8 mouse cellular contexts compared by ENCODE assay signal in genomic region chr4:144890690-144891120, GRCm38 (mm10). TPM values are rescaled to one million over a fixed set of nuclear protein-coding genes. Genes with fewer than 3 reads are reported as not detected.
DNase-seq lines count a peak whose midpoint lies in the region; ATAC-seq lines count a peak whose summit lies in the region.

No protein-coding gene starts in this region.

- H3K9me3 ChIP-seq in midbrain, embryonic 10.5 days (replicated peaks): no peaks in the 10 kb centered on the region
- H3K9me3 ChIP-seq in midbrain, embryonic 13.5 days: no peaks in the 10 kb centered on the region
- H3K9me3 ChIP-seq in forebrain, embryonic 16.5 days (ENCODE audit: control insufficient read depth, low read length): no peaks in the 10 kb centered on the region
- no peaks in the 10 kb centered on the region for H3K9me3 ChIP-seq in limb, embryonic 12.5 days
- H3K9me3 ChIP-seq in midbrain, embryonic 16.5 days (replicated peaks; ENCODE audit: control insufficient read depth, low read length, poor library complexity, severe bottlenecking): no peaks in the 10 kb centered on the region
- H3K9me3 ChIP-seq in stomach, embryonic 15.5 days: no peaks in the 10 kb centered on the region

- no peak overlapping the region for H3K27ac ChIP-seq in midbrain, embryonic 10.5 days (replicated peaks)
- H3K27ac ChIP-seq in midbrain, embryonic 13.5 days: no peak overlapping the region
- H3K27ac ChIP-seq in forebrain, embryonic 16.5 days (ENCODE audit: low read length): no peak overlapping the region
- peak overlapping the region; percentile 87 for H3K27ac ChIP-seq in limb, embryonic 12.5 days
- H3K27ac ChIP-seq in midbrain, embryonic 16.5 days (ENCODE audit: low read length): no peak overlapping the region
- peak overlapping the region; percentile 96 for H3K27ac ChIP-seq in stomach, embryonic 15.5 days

- 12% methylated on average over 7 of the region's 7 CpGs for WGBS in midbrain, embryonic 10.5 days
- WGBS in midbrain, embryonic 13.5 days: 12% methylated on average over 7 of the region's 7 CpGs
- WGBS in forebrain, embryonic 16.5 days: 11% methylated on average over 7 of the region's 7 CpGs
- 11% methylated on average over 7 of the region's 7 CpGs for WGBS in limb, embryonic 12.5 days
- 8% methylated on average over 7 of the region's 7 CpGs for WGBS in midbrain, embryonic 16.5 days
- WGBS in stomach, embryonic 15.5 days: 10% methylated on average over 7 of the region's 7 CpGs

- no peaks in the 10 kb centered on the region for H3K36me3 ChIP-seq in midbrain, embryonic 10.5 days
- H3K36me3 ChIP-seq in midbrain, embryonic 13.5 days: no peaks in the 10 kb centered on the region
- no peaks in the 10 kb centered on the region for H3K36me3 ChIP-seq in forebrain, embryonic 16.5 days (ENCODE audit: control insufficient read depth, insufficient read depth)
- no peaks in the 10 kb centered on the region for H3K36me3 ChIP-seq in limb, embryonic 12.5 days
- no peaks in the 10 kb centered on the region for H3K36me3 ChIP-seq in midbrain, embryonic 16.5 days (ENCODE audit: control insufficient read depth, insufficient read depth, low read length)
- H3K36me3 ChIP-seq in stomach, embryonic 15.5 days: no peaks in the 10 kb centered on the region

- no peak overlapping the region for H3K9ac ChIP-seq in midbrain, embryonic 13.5 days (replicated peaks)
- no peak overlapping the region for H3K9ac ChIP-seq in forebrain, embryonic 16.5 days (replicated peaks; ENCODE audit: low read depth, low read length)
- H3K9ac ChIP-seq in limb, embryonic 12.5 days (replicated peaks): no peak overlapping the region
- no peak overlapping the region for H3K9ac ChIP-seq in midbrain, embryonic 16.5 days (ENCODE audit: low read depth, low read length)
- no peak overlapping the region for H3K9ac ChIP-seq in stomach, embryonic 15.5 days

- peak; percentile 67 for DNase-seq in midbrain, embryonic 10.5 days (ENCODE audit: low spot score)
- DNase-seq in cerebellum, adult 11 months: peak; percentile 29

- H3K27me3 ChIP-seq in midbrain, embryonic 10.5 days (ENCODE audit: low read depth, poor library complexity, severe bottlenecking): peaks cover 42% of the 10 kb centered on the region
- peaks cover 44% of the 10 kb centered on the region for H3K27me3 ChIP-seq in midbrain, embryonic 13.5 days
- peaks cover 18% of the 10 kb centered on the region for H3K27me3 ChIP-seq in forebrain, embryonic 16.5 days (replicated peaks; ENCODE audit: control insufficient read depth, insufficient read depth, low read length)
- no peaks in the 10 kb centered on the region for H3K27me3 ChIP-seq in limb, embryonic 12.5 days
- H3K27me3 ChIP-seq in midbrain, embryonic 16.5 days (ENCODE audit: control insufficient read depth, insufficient read depth, low read depth, low read length): peaks cover 16% of the 10 kb centered on the region
- no peaks in the 10 kb centered on the region for H3K27me3 ChIP-seq in stomach, embryonic 15.5 days (replicated peaks)

- no peak; the same call in 1 of the 2 replicates for ATAC-seq in midbrain, embryonic 13.5 days
- peak; percentile 35 for ATAC-seq in forebrain, embryonic 16.5 days
- peak; percentile 46 for ATAC-seq in inflammation-experienced regulatory T-cells, adult 6 months
- peak; percentile 10; the same call in 1 of the 2 replicates for ATAC-seq in limb, embryonic 12.5 days (ENCODE audit: insufficient number of reproducible peaks, insufficient read depth, low FRiP score, low TSS enrichment, low read depth)
- ATAC-seq in midbrain, embryonic 16.5 days: peak; percentile 21
- no peak for ATAC-seq in stomach, embryonic 15.5 days (ENCODE audit: insufficient read depth, low FRiP score, low read depth)

- peaks cover 41% of the 10 kb centered on the region for H3K4me1 ChIP-seq in midbrain, embryonic 10.5 days
- peaks cover 30% of the 10 kb centered on the region for H3K4me1 ChIP-seq in midbrain, embryonic 13.5 days (replicated peaks)
- peaks cover 30% of the 10 kb centered on the region for H3K4me1 ChIP-seq in forebrain, embryonic 16.5 days (replicated peaks; ENCODE audit: control insufficient read depth, insufficient read depth, low read length)
- H3K4me1 ChIP-seq in limb, embryonic 12.5 days (replicated peaks): peaks cover 66% of the 10 kb centered on the region
- H3K4me1 ChIP-seq in midbrain, embryonic 16.5 days (ENCODE audit: control insufficient read depth, insufficient read depth, low read length): peaks cover 18% of the 10 kb centered on the region
- peaks cover 10% of the 10 kb centered on the region for H3K4me1 ChIP-seq in stomach, embryonic 15.5 days

- no peak overlapping the region for H3K4me3 ChIP-seq in midbrain, embryonic 10.5 days
- no peak overlapping the region for H3K4me3 ChIP-seq in midbrain, embryonic 13.5 days (replicated peaks)
- no peak overlapping the region for H3K4me3 ChIP-seq in forebrain, embryonic 16.5 days (replicated peaks; ENCODE audit: low read length)
- H3K4me3 ChIP-seq in limb, embryonic 12.5 days (replicated peaks): no peak overlapping the region
- H3K4me3 ChIP-seq in midbrain, embryonic 16.5 days (ENCODE audit: low read depth, low read length): no peak overlapping the region
- H3K4me3 ChIP-seq in stomach, embryonic 15.5 days (replicated peaks): no peak overlapping the region

- no peak overlapping the region for H3K4me2 ChIP-seq in midbrain, embryonic 13.5 days (replicated peaks)
- no peak overlapping the region for H3K4me2 ChIP-seq in forebrain, embryonic 16.5 days (ENCODE audit: low read length)
- H3K4me2 ChIP-seq in limb, embryonic 12.5 days: no peak overlapping the region; the same call in 1 of the 2 replicates
- H3K4me2 ChIP-seq in midbrain, embryonic 16.5 days (ENCODE audit: low read length): no peak overlapping the region
- H3K4me2 ChIP-seq in stomach, embryonic 15.5 days: peak overlapping the region; percentile 83

RNA-seq across cellular contexts. Expression of gene Dhrs3, which starts 1.9 kb away (rescaled TPM):
- 7.0 and 8.6 TPM in 2 replicates for polyA plus RNA-seq in midbrain, embryonic 10.5 days (2016; fragmentation: Nextera tagmentation; extraction: Ambion mirVana)
- polyA plus RNA-seq in midbrain, embryonic 13.5 days (2015; fragmentation: Nextera tagmentation; extraction: Ambion mirVana): 21.3 and 23.9 TPM in 2 replicates
- polyA plus RNA-seq in forebrain, embryonic 16.5 days (2015; fragmentation: Nextera tagmentation; extraction: Ambion mirVana): 16.3 and 28.1 TPM in 2 replicates
- 100 to 1,000 TPM in 1 of 3 experiments, 10 to 100 TPM in 2; 24.6 to 111 (median 80.4) TPM for polyA plus RNA-seq in inflammation-experienced regulatory T-cells, adult 6 months (2017; shearing (Covaris generic))
- 58.9 and 62.7 TPM in 2 replicates for polyA plus RNA-seq in limb, embryonic 12.5 days (2016; fragmentation: Nextera tagmentation; extraction: Ambion mirVana)
- polyA plus RNA-seq in midbrain, embryonic 16.5 days (2015; fragmentation: Nextera tagmentation; extraction: Ambion mirVana): 27.4 and 41.6 TPM in 2 replicates
- 112 and 117 TPM in 2 replicates for polyA plus RNA-seq in stomach, embryonic 15.5 days (2015; fragmentation: Nextera tagmentation; extraction: Ambion mirVana)

Comparison
In these comparisons a context has a peak if more than half of its experiments do, and no peak if none do; other contexts are left out.
1. ATAC-seq: peak in forebrain, embryonic 16.5 days (single experiment), inflammation-experienced regulatory T-cells, adult 6 months (single experiment), limb, embryonic 12.5 days (single experiment) and midbrain, embryonic 16.5 days (single experiment); none in midbrain, embryonic 13.5 days (single experiment) and stomach, embryonic 15.5 days (single experiment).
2. H3K27ac ChIP-seq: peak in limb, embryonic 12.5 days (single experiment) and stomach, embryonic 15.5 days (single experiment); none in midbrain, embryonic 10.5 days (single experiment), midbrain, embryonic 13.5 days (single experiment), forebrain, embryonic 16.5 days (single experiment) and midbrain, embryonic 16.5 days (single experiment).